17 mouse cellular contexts compared by ENCODE assay signal in the genomic region with DNA sequence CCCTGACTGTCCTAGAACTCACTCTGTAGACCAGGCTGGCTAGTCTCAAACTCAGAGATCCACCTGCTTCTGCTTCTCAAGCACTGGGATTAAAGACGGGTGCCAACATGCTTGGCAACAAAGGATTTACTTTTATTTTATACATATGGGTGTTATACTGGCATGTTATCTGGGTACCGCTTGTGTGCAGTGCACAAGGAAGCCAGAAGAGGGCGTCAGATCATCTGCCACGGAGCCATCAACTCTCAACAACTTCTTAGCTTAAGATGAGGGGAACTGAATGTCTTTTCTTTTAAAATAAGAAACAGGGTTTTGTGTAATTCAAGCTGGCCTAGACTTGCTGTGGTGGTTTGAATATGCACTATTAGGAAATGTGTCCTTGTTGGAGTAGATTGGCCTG. TPM values are rescaled to one million over a fixed set of nuclear protein-coding genes. Genes with fewer than 3 reads are reported as not detected.
DNase-seq lines count a peak whose midpoint lies in the region; ATAC-seq and TF ChIP-seq lines count a peak whose summit lies in the region.
"Had no signal": no experiment of that assay in that cellular context is flagged by ENCODE, and none has a peak within 500 bp of the region (broad histone marks: within the 10 kb centered on the region; RNA-seq: fewer than 3 reads in every experiment).

No protein-coding gene starts in this region.

- no peak overlapping the region for H3K4me3 ChIP-seq in layer of hippocampus, adult 2 months
- H3K4me3 ChIP-seq in heart, embryonic 10.5 days: no peak overlapping the region
- H3K4me3 ChIP-seq: erythroblast, embryonic 14.5 days; heart, embryonic 15.5 days; hindbrain, embryonic 12.5 days; kidney, embryonic 15.5 days had no signal

- peak; percentile 34 for TF ChIP-seq CTCF in layer of hippocampus, adult 2 months (conservative IDR thresholded peaks at IDR 0.05)
- peak; percentile 32 for TF ChIP-seq CTCF in Patski (IDR thresholded peaks at IDR 0.05)

- no peaks in the 10 kb centered on the region for H3K27me3 ChIP-seq in Patski
- no peaks in the 10 kb centered on the region for H3K27me3 ChIP-seq in heart, embryonic 10.5 days (ENCODE audit: insufficient read depth, poor library complexity, severe bottlenecking)
- H3K27me3 ChIP-seq: heart, embryonic 15.5 days; hindbrain, embryonic 12.5 days; kidney, embryonic 15.5 days had no signal

- 61% methylated on average over 4 of the region's 4 CpGs for WGBS in heart, embryonic 10.5 days

- no peak for ATAC-seq in Patski

- CTCF ChIA-PET in Patski (lab: Charles Lee): interaction anchor here (1.0 kb wide), 1 partner anchor 177 kb away, joined by 3 read pairs; no protein-coding TSS in a partner anchor

- no peaks in the 10 kb centered on the region for H3K4me1 ChIP-seq in heart, embryonic 10.5 days
- H3K4me1 ChIP-seq: heart, embryonic 15.5 days; hindbrain, embryonic 12.5 days had no signal

- in situ Hi-C loops in Patski (cut with MboI; ENCODE audit: low pct_unique_long_range_greater_than_20kb): no loop called here

- H3K27ac ChIP-seq in layer of hippocampus, adult 2 months: no peak overlapping the region
- H3K27ac ChIP-seq in heart, embryonic 10.5 days: no peak overlapping the region
- H3K27ac ChIP-seq: heart, embryonic 15.5 days; hindbrain, embryonic 12.5 days; kidney, embryonic 15.5 days had no signal

- no peaks in the 10 kb centered on the region for H3K9me3 ChIP-seq in heart, embryonic 10.5 days
- H3K9me3 ChIP-seq: heart, embryonic 15.5 days; hindbrain, embryonic 12.5 days; kidney, embryonic 15.5 days had no signal

- no peak for DNase-seq in layer of hippocampus, adult 2 months (ENCODE audit: low spot score in 2 of 2)
- DNase-seq in layer of hippocampus, adult 9-11 months: no peak
- peak; percentile 34 for DNase-seq in thymus, postnatal 4 days
- no peak for DNase-seq in thymus, postnatal 36 days
- no peak for DNase-seq in Patski (ENCODE audit: low read depth, low spot score)
- DNase-seq in left cerebral cortex, adult 8-10 months (ENCODE audit: low spot score in 2 of 2): no peak
- DNase-seq in heart, embryonic 10.5 days (ENCODE audit: low spot score): no peak
- DNase-seq: cerebellum, adult 8-10 months; gastrocnemius, postnatal 36 days; thymus, postnatal 25 days had no signal

- 0 out of 2 replicates have a peak, but pooled peaks cover 2% of the 10 kb centered on the region for H3K36me3 ChIP-seq in heart, embryonic 10.5 days
- H3K36me3 ChIP-seq: hindbrain, embryonic 12.5 days had no signal

- POLR2A ChIA-PET in Patski (lab: Charles Lee): no interaction called here

RNA-seq across cellular contexts. Expression of gene Colq, which starts 20.8 kb away (rescaled TPM):
- total RNA-seq in layer of hippocampus, adult 2 months (2021): under 1 TPM in 1 of 2 experiments, not detected in 1; 0.41 TPM
- not detected for polyA plus RNA-seq in Patski (2021)
- total RNA-seq in left cerebral cortex, adult 8-10 months (2022): 1 to 10 TPM in 2 of 4 experiments, under 1 TPM in 2; 0.82 to 1.6 (median 1.2) TPM
- polyA plus RNA-seq in heart, embryonic 10.5 days (2016; fragmentation: Nextera tagmentation; extraction: Ambion mirVana): 3.6 and 6.1 TPM in 2 replicates
- total RNA-seq: adrenal gland, adult 18-20 months had no signal
- polyA plus RNA-seq: erythroblast, embryonic 14.5 days had no signal

RNA-seq across cellular contexts. Expression of gene Gm49387, which starts 28.7 kb away (rescaled TPM):
- total RNA-seq in layer of hippocampus, adult 2 months (2021): under 1 TPM in 1 of 2 experiments, not detected in 1; 0.95 TPM
- 5.8 TPM for polyA plus RNA-seq in Patski (2021)
- not detected for total RNA-seq in left cerebral cortex, adult 8-10 months (2022)
- polyA plus RNA-seq in heart, embryonic 10.5 days (2016; fragmentation: Nextera tagmentation; extraction: Ambion mirVana): 0.74 and 2.4 TPM in 2 replicates
- total RNA-seq: adrenal gland, adult 18-20 months; layer of hippocampus, postnatal 10 days; megakaryocyte-erythroid progenitor cell, adult 5-6 weeks had no signal
- polyA plus RNA-seq: erythroblast, embryonic 14.5 days had no signal

RNA-seq across cellular contexts. Expression of gene Btd, which starts 28.8 kb away (rescaled TPM):
- 1 to 10 TPM; 9.6 TPM for total RNA-seq in layer of hippocampus, adult 2 months (2021)
- 42.7 TPM for polyA plus RNA-seq in Patski (2021)
- total RNA-seq in left cerebral cortex, adult 8-10 months (2022): 10 to 100 TPM; 10.5 to 13.9 (median 11.4) TPM
- 21.2 and 23.8 TPM in 2 replicates for polyA plus RNA-seq in heart, embryonic 10.5 days (2016; fragmentation: Nextera tagmentation; extraction: Ambion mirVana)

RNA-seq across cellular contexts. Expression of gene Hacl1, which starts 29.1 kb away (rescaled TPM):
- 1 to 10 TPM; 7.0 to 9.4 TPM for total RNA-seq in layer of hippocampus, adult 2 months (2021)
- polyA plus RNA-seq in Patski (2021): 27.5 TPM
- 10 to 100 TPM in 2 of 4 experiments, 1 to 10 TPM in 2; 6.4 to 10.4 (median 9.8) TPM for total RNA-seq in left cerebral cortex, adult 8-10 months (2022)
- 7.8 and 8.8 TPM in 2 replicates for polyA plus RNA-seq in heart, embryonic 10.5 days (2016; fragmentation: Nextera tagmentation; extraction: Ambion mirVana)
